Mouse (Mus musculus) layer of hippocampus, adult 11-12 months (tissue): ENCODE results near the gene Dag1.
"Not testable (repeated sequence)": the region's sequence is repeated elsewhere in the genome, so short reads cannot be mapped to it uniquely, and the experiment has no call there.

Source experiments
- DNase-seq: peaks from one replicate; pipeline ENCODE4 v3.0.0; 2022; ENCODE audit warnings: low spot score

The Dag1 gene

GRCm38 (mm10) chr9:108223633-108224032 lies 40.1 kb downstream of the Dag1 start:
- DNase-seq: no peak

- DNase-seq: no peak
These were observed 42.2 kb downstream of the Dag1 start for GRCm38 (mm10) chr9:108221566-108221965.

GRCm38 (mm10) chr9:108220380-108220774 lies 43.4 kb downstream of the Dag1 start:
- DNase-seq: no peak

GRCm38 (mm10) chr9:108219766-108220379 lies 43.9 kb downstream of the Dag1 start:
- DNase-seq: no peak

- no peak for DNase-seq
These were observed 45.7 kb downstream of the Dag1 start for GRCm38 (mm10) chr9:108217936-108218543.

GRCm38 (mm10) chr9:108217406-108217805 lies 46.4 kb downstream of the Dag1 start:
- DNase-seq: no peak

GRCm38 (mm10) chr9:108213105-108213504 lies 50.7 kb downstream of the Dag1 start:
- no peak for DNase-seq

GRCm38 (mm10) chr9:108212426-108212825 lies 51.3 kb downstream of the Dag1 start:
- no peak for DNase-seq

GRCm38 (mm10) chr9:108205571-108205901 lies 58.2 kb downstream of the Dag1 start:
- DNase-seq: no peak

- DNase-seq: no peak
These were observed 58.7 kb downstream of the Dag1 start for GRCm38 (mm10) chr9:108204884-108205570.

- peak; percentile 82 for DNase-seq
These were observed 60.7 kb downstream of the Dag1 start for GRCm38 (mm10) chr9:108203015-108203414.

- no peak for DNase-seq
These were observed 61.6 kb downstream of the Dag1 start for GRCm38 (mm10) chr9:108202169-108202568.

- DNase-seq: peak; percentile 93
These were observed 62.6 kb downstream of the Dag1 start for GRCm38 (mm10) chr9:108201160-108201559.

GRCm38 (mm10) chr9:108198621-108199020 lies 65.1 kb downstream of the Dag1 start:
- no peak for DNase-seq

GRCm38 (mm10) chr9:108196920-108197677 lies 66.7 kb downstream of the Dag1 start:
- DNase-seq: no peak

- DNase-seq: not testable (repeated sequence)
These were observed 67.5 kb downstream of the Dag1 start for GRCm38 (mm10) chr9:108196222-108196621.

- DNase-seq: peak; percentile 76
These were observed 73.7 kb downstream of the Dag1 start, which contains the start of gene Bsn for GRCm38 (mm10) chr9:108189787-108190679. TSS of gene Bsn (minus strand) at chr9:108190384.

- DNase-seq: no peak
These were observed 74.3 kb downstream of the Dag1 start for GRCm38 (mm10) chr9:108189488-108189786.

- no peak for DNase-seq
These were observed 74.7 kb downstream of the Dag1 start for GRCm38 (mm10) chr9:108189023-108189422.

- no peak for DNase-seq
These were observed 75.2 kb downstream of the Dag1 start for GRCm38 (mm10) chr9:108188511-108188910.

GRCm38 (mm10) chr9:108187616-108188015 lies 76.1 kb downstream of the Dag1 start:
- DNase-seq: no peak

GRCm38 (mm10) chr9:108185786-108186185 lies 78.0 kb downstream of the Dag1 start:
- DNase-seq: no peak
